Mouse (Mus musculus): ENCODE results near the gene Tac1. TPM values are rescaled to one million over a fixed set of nuclear protein-coding genes. Genes with fewer than 3 reads are reported as not detected.
"Not testable (repeated sequence)": the region's sequence is repeated elsewhere in the genome, so short reads cannot be mapped to it uniquely, and the experiment has no call there.

Tac1 gene
- total and polyA plus RNA-seq, 2 experiments from 2014 or later: 79.9 to 180 TPM

DNA sequence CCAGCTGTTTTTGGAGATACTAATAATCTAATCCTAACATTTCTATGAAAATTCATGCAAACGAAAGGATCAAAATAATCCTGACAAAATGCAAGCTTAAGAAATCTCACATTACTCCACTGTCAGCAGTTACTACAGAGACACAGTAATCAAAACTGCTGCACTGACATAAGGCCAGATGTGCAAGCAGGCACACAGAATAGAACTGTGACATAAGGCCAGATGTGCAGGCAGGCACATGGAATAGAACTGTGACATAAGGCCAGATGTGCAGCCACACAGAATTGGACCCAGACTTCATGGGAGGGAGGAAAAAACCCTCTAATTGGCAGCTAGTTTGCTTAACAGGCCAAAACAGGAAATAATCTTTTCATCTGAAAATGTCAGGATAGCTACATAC, 16.5 kb downstream of the Tac1 start:
- no peak for ATAC-seq (ENCODE audit: low FRiP score)
- Histone ChIP-seq H3K9ac (replicated peaks; ENCODE audit: low read length, poor library complexity, severe bottlenecking) (no peak overlapping the region), H3K4me1 (ENCODE audit: insufficient read depth, low read length) (no peaks in the 10 kb centered on the region), H3K27ac (ENCODE audit: low read depth, low read length) (no peak overlapping the region), H3K27me3 (ENCODE audit: insufficient read depth, low read length) (no peaks in the 10 kb centered on the region), H3K36me3 (ENCODE audit: insufficient read depth, low read length) (no peaks in the 10 kb centered on the region), H3K4me2 (ENCODE audit: low read depth, low read length, poor library complexity, severe bottlenecking) (no peak overlapping the region), H3K4me3 (ENCODE audit: low read depth, low read length) (no peak overlapping the region), H3K9me3 (ENCODE audit: low read length) (no peaks in the 10 kb centered on the region)
- TF ChIP-seq CTCF (IDR thresholded peaks at IDR 0.05): no peak
- WGBS: 58% methylated on average over 1 of the region's 1 CpGs
- DNase-seq (ENCODE audit: low spot score): no peak

DNA sequence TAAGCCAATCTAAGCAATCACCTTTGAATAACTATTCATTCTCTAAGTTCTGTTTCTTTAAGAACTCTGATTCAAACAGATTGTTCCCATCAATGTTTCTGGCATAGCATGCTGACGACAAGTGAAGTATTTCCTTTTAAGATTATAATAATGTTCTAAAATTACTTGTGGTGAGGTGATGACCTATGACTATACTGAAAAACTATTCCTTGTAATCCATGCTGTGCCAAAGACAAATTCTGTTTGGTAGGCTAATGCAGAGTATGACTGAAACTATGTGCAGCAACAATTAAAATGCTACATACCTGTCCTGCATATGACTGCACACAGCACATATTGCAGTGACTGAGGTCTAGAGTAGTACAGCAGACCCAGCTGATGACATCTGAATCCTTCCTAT, 23.4 kb downstream of the Tac1 start:
- H3K4me3 ChIP-seq (ENCODE audit: low read depth, low read length): no peak overlapping the region
- H3K9me3 ChIP-seq (ENCODE audit: low read length): no peaks in the 10 kb centered on the region
- no peak overlapping the region for H3K9ac ChIP-seq (replicated peaks; ENCODE audit: low read length, poor library complexity, severe bottlenecking)
- no peak overlapping the region for H3K4me2 ChIP-seq (ENCODE audit: low read depth, low read length, poor library complexity, severe bottlenecking)
- H3K27ac ChIP-seq (ENCODE audit: low read depth, low read length): no peak overlapping the region
- WGBS: 87% methylated on average over 1 of the region's 1 CpGs
- DNase-seq (ENCODE audit: low spot score) (no peak), ATAC-seq (ENCODE audit: low FRiP score) (no peak)
- no peaks in the 10 kb centered on the region for H3K4me1 ChIP-seq (ENCODE audit: insufficient read depth, low read length)
- H3K36me3 ChIP-seq (ENCODE audit: insufficient read depth, low read length): no peaks in the 10 kb centered on the region
- no peaks in the 10 kb centered on the region for H3K27me3 ChIP-seq (ENCODE audit: insufficient read depth, low read length)
- no peak for TF ChIP-seq CTCF (IDR thresholded peaks at IDR 0.05)

DNA sequence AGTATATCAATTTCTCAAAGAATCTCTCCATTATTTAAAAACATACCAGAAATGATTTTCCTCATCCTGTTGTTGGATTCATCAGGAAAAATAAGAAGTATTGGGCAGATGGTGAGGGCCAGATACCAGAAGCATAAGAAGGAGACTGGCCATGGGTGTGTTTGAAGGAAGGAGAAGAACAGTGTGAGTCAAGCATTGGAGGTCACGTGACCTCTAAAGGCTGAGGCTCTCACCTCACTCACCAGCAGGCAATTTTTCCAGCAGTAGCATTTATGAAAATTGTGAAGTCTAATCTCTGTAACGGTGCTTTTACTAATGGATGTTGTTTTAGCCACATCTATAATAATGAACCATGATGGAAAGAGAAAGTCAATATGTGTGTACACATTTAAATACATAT, 39.8 kb downstream of the Tac1 start:
- TF ChIP-seq CTCF (IDR thresholded peaks at IDR 0.05): no peak
- 87% methylated on average over 2 of the region's 2 CpGs for WGBS
- H3K36me3 ChIP-seq (ENCODE audit: insufficient read depth, low read length): no peaks in the 10 kb centered on the region
- H3K4me2 ChIP-seq (ENCODE audit: low read depth, low read length, poor library complexity, severe bottlenecking): no peak overlapping the region
- H3K4me1 ChIP-seq (ENCODE audit: insufficient read depth, low read length): no peaks in the 10 kb centered on the region
- H3K9ac ChIP-seq (replicated peaks; ENCODE audit: low read length, poor library complexity, severe bottlenecking): no peak overlapping the region
- H3K27ac ChIP-seq (ENCODE audit: low read depth, low read length): no peak overlapping the region
- H3K27me3 ChIP-seq (ENCODE audit: insufficient read depth, low read length): no peaks in the 10 kb centered on the region
- ATAC-seq (ENCODE audit: low FRiP score): no peak
- no peak for DNase-seq (ENCODE audit: low spot score)
- no peak overlapping the region for H3K4me3 ChIP-seq (ENCODE audit: low read depth, low read length)
- H3K9me3 ChIP-seq (ENCODE audit: low read length): no peaks in the 10 kb centered on the region

DNA sequence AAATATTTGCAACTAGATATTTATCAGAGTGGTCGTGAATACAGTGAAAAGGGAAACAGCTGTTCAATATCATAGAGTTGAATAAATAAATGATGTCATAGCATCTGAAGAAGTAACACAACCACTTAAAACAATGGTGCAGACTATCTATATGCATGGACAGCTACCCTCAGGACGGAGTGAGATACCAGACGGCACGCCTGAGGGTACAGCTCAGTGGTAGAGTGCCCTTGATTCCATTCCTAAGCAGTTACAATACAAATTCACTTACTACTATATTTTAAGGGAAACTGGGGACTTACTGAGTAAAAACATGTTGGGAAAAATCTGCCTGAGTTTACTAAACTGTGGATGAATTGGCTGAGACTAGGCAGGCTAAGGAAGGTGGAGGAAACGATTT, 43.7 kb downstream of the Tac1 start:
- Histone ChIP-seq H3K27me3 (ENCODE audit: insufficient read depth, low read length) (no peaks in the 10 kb centered on the region), H3K36me3 (ENCODE audit: insufficient read depth, low read length) (no peaks in the 10 kb centered on the region), H3K27ac (ENCODE audit: low read depth, low read length) (no peak overlapping the region), H3K9me3 (ENCODE audit: low read length) (no peaks in the 10 kb centered on the region), H3K4me3 (ENCODE audit: low read depth, low read length) (no peak overlapping the region), H3K9ac (replicated peaks; ENCODE audit: low read length, poor library complexity, severe bottlenecking) (no peak overlapping the region), H3K4me1 (ENCODE audit: insufficient read depth, low read length) (no peaks in the 10 kb centered on the region), H3K4me2 (ENCODE audit: low read depth, low read length, poor library complexity, severe bottlenecking) (no peak overlapping the region)
- TF ChIP-seq CTCF (IDR thresholded peaks at IDR 0.05): no peak
- 88% methylated on average over 5 of the region's 5 CpGs for WGBS
- no peak for DNase-seq (ENCODE audit: low spot score)
- no peak for ATAC-seq (ENCODE audit: low FRiP score)

DNA sequence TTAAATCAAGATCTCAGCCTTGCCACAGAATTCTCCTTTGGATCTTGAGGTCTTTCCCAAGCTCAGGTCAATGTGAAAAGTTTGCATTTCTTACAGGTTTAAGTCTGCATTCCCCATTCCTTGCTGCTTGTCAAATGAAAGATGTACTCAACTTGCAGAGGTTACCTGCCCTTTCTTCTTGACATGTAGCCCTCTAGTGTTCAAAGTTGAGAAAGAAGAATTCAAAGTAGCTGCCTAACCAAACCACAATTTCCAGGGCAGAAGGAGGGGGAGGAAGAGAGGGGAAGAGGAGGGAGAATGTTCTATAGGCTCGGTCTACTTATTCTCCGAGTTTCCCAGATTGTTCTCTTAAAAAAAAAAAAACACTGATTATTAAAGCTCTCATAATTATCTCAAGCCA, 45.5 kb downstream of the Tac1 start:
- Histone ChIP-seq H3K4me1 (ENCODE audit: insufficient read depth, low read length) (no peaks in the 10 kb centered on the region), H3K4me2 (ENCODE audit: low read depth, low read length, poor library complexity, severe bottlenecking) (no peak overlapping the region), H3K4me3 (ENCODE audit: low read depth, low read length) (no peak overlapping the region), H3K27ac (ENCODE audit: low read depth, low read length) (no peak overlapping the region), H3K36me3 (ENCODE audit: insufficient read depth, low read length) (no peaks in the 10 kb centered on the region), H3K27me3 (ENCODE audit: insufficient read depth, low read length) (no peaks in the 10 kb centered on the region), H3K9ac (replicated peaks; ENCODE audit: low read length, poor library complexity, severe bottlenecking) (no peak overlapping the region), H3K9me3 (ENCODE audit: low read length) (no peaks in the 10 kb centered on the region)
- WGBS: 55% methylated on average over 2 of the region's 2 CpGs
- ATAC-seq (ENCODE audit: low FRiP score) (no peak), DNase-seq (ENCODE audit: low spot score) (peak; percentile 23)
- peak; percentile 71 for TF ChIP-seq CTCF (IDR thresholded peaks at IDR 0.05)

DNA sequence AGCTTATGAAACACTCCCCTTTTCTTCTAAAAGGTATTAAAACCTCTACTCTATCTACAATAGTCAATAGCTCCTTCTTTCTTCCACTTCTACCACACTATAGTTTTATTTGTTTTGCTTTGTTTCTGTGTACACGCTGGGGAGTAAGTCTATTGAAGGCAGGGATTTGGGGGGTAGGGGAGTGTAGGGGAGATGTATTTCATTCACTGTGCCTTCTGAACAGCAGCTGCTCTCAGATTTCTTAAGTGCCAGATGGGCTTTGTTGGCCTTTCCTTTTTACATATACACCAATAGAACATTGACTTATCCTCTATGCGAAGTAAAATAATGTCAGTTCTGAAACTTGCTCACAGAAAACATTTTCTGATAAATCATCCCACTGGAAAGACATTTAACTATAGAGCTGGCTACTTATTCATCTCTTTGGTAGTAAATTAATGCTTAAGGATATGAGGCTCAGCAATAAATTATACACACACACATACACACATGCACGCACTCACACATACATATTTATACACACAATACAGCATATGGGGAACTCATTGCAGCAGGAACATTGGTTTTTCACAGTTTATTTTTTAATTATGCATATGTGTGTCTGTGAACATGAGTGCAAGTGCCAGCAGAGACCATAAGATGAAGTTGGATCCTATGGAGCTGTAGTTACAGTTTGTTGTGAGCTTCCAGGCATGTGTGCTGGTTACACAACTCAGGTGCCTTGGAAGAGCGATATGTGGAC, 46.8 kb downstream of the Tac1 start:
- no peak overlapping the region for H3K9ac ChIP-seq (replicated peaks; ENCODE audit: low read length, poor library complexity, severe bottlenecking)
- H3K36me3 ChIP-seq (ENCODE audit: insufficient read depth, low read length): no peaks in the 10 kb centered on the region
- WGBS: 61% methylated on average over 4 of the region's 4 CpGs
- ATAC-seq (ENCODE audit: low FRiP score): no peak
- H3K27me3 ChIP-seq (ENCODE audit: insufficient read depth, low read length): no peaks in the 10 kb centered on the region
- no peak overlapping the region for H3K4me3 ChIP-seq (ENCODE audit: low read depth, low read length)
- no peaks in the 10 kb centered on the region for H3K4me1 ChIP-seq (ENCODE audit: insufficient read depth, low read length)
- TF ChIP-seq CTCF (IDR thresholded peaks at IDR 0.05): no peak
- DNase-seq (ENCODE audit: low spot score): no peak
- no peaks in the 10 kb centered on the region for H3K9me3 ChIP-seq (ENCODE audit: low read length)
- no peak overlapping the region for H3K4me2 ChIP-seq (ENCODE audit: low read depth, low read length, poor library complexity, severe bottlenecking)
- H3K27ac ChIP-seq (ENCODE audit: low read depth, low read length): no peak overlapping the region

DNA sequence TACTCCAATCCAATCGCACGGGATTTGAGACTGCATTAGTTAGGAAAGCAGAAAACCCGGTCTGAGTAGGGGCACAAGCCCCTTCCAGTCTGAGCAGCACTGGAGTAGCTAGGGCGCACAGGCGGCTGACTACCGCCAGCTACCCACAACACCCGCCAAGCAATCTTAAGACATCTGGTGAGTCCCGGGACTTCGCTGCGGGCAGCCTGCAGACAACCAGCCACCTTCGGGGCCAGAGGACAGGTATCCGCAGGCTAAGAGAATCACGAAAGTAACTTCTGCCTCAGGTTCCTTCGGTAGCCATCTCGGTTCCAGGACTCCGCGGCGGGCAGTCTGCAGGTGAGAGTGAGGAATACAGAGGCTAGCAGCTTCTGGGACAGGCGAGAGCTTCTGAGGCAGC, 59.0 kb downstream of the Tac1 start:
- not testable (repeated sequence) for H3K36me3 ChIP-seq (ENCODE audit: insufficient read depth, low read length); H3K9me3 ChIP-seq (ENCODE audit: low read length); ATAC-seq (ENCODE audit: low FRiP score); H3K27ac ChIP-seq (ENCODE audit: low read depth, low read length); H3K27me3 ChIP-seq (ENCODE audit: insufficient read depth, low read length); H3K4me3 ChIP-seq (ENCODE audit: low read depth, low read length); H3K9ac ChIP-seq (replicated peaks; ENCODE audit: low read length, poor library complexity, severe bottlenecking); H3K4me1 ChIP-seq (ENCODE audit: insufficient read depth, low read length); H3K4me2 ChIP-seq (ENCODE audit: low read depth, low read length, poor library complexity, severe bottlenecking); DNase-seq (ENCODE audit: low spot score)
- WGBS: 89% methylated on average over 19 of the region's 19 CpGs
